Mouse (Mus musculus) midbrain, embryonic 16.5 days (tissue): ENCODE measurements at regions not wholly inside any gene's neighbourhood (a gene's known extent, or its start where the extent isn't known, plus 50 kb on each side); places are given as distances from the start of the nearest gene placed in this dataset.

ENCODE experiments used
- ATAC-seq: fragments of 200-750 bp; cut with Nextera tagmentation; 2 replicates; pipeline ENCODE4 v1.8.0; 2017; ENCODE audit warnings: moderate TSS enrichment
- H3K27ac ChIP-seq: fragments of 300-500 bp; sonication (generic); 2 replicates; pipeline ENCODE4 v1.5.1; 2014; ENCODE audit warnings: mild to moderate bottlenecking, low read length, mixed read lengths
- H3K27me3 ChIP-seq: fragments of 300-500 bp; sonication (generic); 2 replicates; pipeline ENCODE4 v1.6.1; 2014; ENCODE audit warnings: low read depth, low read length, mixed read lengths; ENCODE audit not compliant: control insufficient read depth, insufficient read depth
- H3K36me3 ChIP-seq: fragments of 300-500 bp; sonication (generic); 2 replicates; pipeline ENCODE4 v1.6.1; 2014; ENCODE audit warnings: mild to moderate bottlenecking, low read length, moderate library complexity, mixed read lengths; ENCODE audit not compliant: control insufficient read depth, insufficient read depth
- H3K4me1 ChIP-seq: fragments of 300-500 bp; sonication (generic); 2 replicates; pipeline ENCODE4 v1.6.1; 2014; ENCODE audit warnings: mild to moderate bottlenecking, low read length, mixed read lengths; ENCODE audit not compliant: control insufficient read depth, insufficient read depth
- H3K4me2 ChIP-seq: fragments of 300-500 bp; sonication (generic); 2 replicates; pipeline ENCODE4 v1.6.1; 2014; ENCODE audit warnings: mild to moderate bottlenecking, low read length, mixed read lengths
- H3K4me3 ChIP-seq: fragments of 300-500 bp; sonication (generic); 2 replicates; pipeline ENCODE4 v1.5.1; 2014; ENCODE audit warnings: low read depth, mild to moderate bottlenecking, low read length, moderate library complexity, mixed read lengths
- H3K9ac ChIP-seq: fragments of 300-500 bp; sonication (generic); 2 replicates; pipeline ENCODE4 v1.6.1; 2014; ENCODE audit warnings: low read depth, low read length, mixed read lengths
- H3K9me3 ChIP-seq: fragments of 300-500 bp; sonication (generic); replicated peaks from 2 replicates; pipeline ENCODE4 v1.6.1; 2014; ENCODE audit warnings: mild to moderate bottlenecking, low read length, mixed read lengths; ENCODE audit not compliant: control insufficient read depth, poor library complexity, severe bottlenecking
- WGBS: fragments of 180-500 bp; shearing (Covaris S2); extraction: QIAGEN DNeasy Blood & Tissue Kit; methylation state at CpG from one replicate; pipeline ENCODE4 v1.1.7; 2014; 5-methylcytosine and 5-hydroxymethylcytosine counted together
- microRNA counts: library from miRNA; unstranded; fragments of <30 nt; microRNA quantifications from one replicate; lab custom pipeline; 2016
- microRNA-seq: library from miRNA; unstranded; fragments of <30 nt; microRNA quantifications from one replicate; pipeline ENCODE4, GENCODE M21; 2017

DNA sequence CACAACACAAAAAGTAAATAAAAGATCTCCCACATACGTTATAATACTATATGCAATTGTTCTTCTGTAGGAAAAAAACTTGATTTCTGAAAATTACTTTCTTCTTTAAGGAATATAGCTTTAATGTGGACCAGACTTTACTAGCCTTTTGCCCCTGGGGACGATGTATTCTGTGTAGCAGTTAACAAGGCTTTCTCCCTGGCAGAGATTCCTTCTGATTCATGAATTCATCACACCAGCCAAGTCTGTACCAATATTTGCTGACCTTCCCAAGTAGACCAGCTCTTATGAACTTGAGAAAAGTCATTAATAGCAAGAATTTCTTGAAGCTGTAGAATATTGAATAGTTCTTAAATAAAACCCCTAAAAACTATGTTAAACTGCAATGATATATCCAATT lies 68.7 kb upstream of the 4933415F23Rik start:
- ATAC-seq: no peak
- no peaks in the 10 kb centered on the region for H3K36me3 ChIP-seq

GRCm38 (mm10) chr1:23168504-23168903 lies 66.5 kb upstream of the 4933415F23Rik start:
- Histone ChIP-seq H3K4me1 (no peaks in the 10 kb centered on the region), H3K9ac (no peak overlapping the region), H3K27ac (no peak overlapping the region), H3K9me3 (no peaks in the 10 kb centered on the region), H3K27me3 (no peaks in the 10 kb centered on the region), H3K36me3 (no peaks in the 10 kb centered on the region), H3K4me3 (no peak overlapping the region), H3K4me2 (no peak overlapping the region)
- no peak for ATAC-seq
- 93% methylated on average over 4 of the region's 4 CpGs for WGBS

More for the DNA sequence above, 68.7 kb upstream of the 4933415F23Rik start:
- no peaks in the 10 kb centered on the region for H3K9me3 ChIP-seq
- no peak overlapping the region for H3K27ac ChIP-seq
- H3K4me1 ChIP-seq: no peaks in the 10 kb centered on the region
- 87% methylated on average over 2 of the region's 2 CpGs for WGBS
- H3K4me2 ChIP-seq: no peak overlapping the region
- no peak overlapping the region for H3K9ac ChIP-seq
- H3K4me3 ChIP-seq: no peak overlapping the region
- H3K27me3 ChIP-seq: no peaks in the 10 kb centered on the region

- Histone ChIP-seq H3K4me3 (no peak overlapping the region), H3K4me2 (no peak overlapping the region), H3K36me3 (no peaks in the 10 kb centered on the region), H3K27me3 (no peaks in the 10 kb centered on the region), H3K4me1 (no peaks in the 10 kb centered on the region), H3K9me3 (no peaks in the 10 kb centered on the region), H3K27ac (no peak overlapping the region), H3K9ac (no peak overlapping the region)
- no peak for ATAC-seq
- WGBS: 81% methylated on average over 5 of the region's 5 CpGs
Observed at GRCm38 (mm10) chr1:23163371-23163935, 61.4 kb upstream of the 4933415F23Rik start.

DNA sequence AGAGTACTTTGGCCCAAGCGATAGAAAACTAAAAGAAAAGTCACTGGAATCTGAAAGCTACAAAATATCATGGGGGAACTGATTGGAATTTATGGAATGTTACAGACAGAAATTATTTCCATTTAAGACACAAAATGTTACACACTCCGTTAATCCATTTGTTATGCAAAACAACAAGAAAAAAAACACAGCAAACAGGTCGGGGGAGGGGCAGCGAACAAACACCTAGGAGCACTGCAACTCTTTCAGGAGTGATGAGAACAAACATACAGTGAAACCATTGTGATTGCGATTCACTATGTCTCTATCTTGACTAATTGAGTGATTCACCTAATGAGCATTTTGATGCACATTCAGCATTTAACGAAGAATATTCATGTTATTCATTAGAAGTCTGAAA lies 60.7 kb upstream of the 4933415F23Rik start:
- Histone ChIP-seq H3K9me3 (no peaks in the 10 kb centered on the region), H3K36me3 (no peaks in the 10 kb centered on the region), H3K4me2 (no peak overlapping the region), H3K9ac (no peak overlapping the region), H3K4me1 (no peaks in the 10 kb centered on the region), H3K4me3 (no peak overlapping the region), H3K27me3 (no peaks in the 10 kb centered on the region), H3K27ac (no peak overlapping the region)
- WGBS: 83% methylated on average over 6 of the region's 6 CpGs
- ATAC-seq: no peak

MicroRNAs encoded in the stretch of these regions (microRNA counts, 519-probe panel; counts per million panel counts)
- microRNA mmu-miR-30a (lab: Ali Mortazavi, UCI) (2,940 counts per million, percentile 86 among the panel's probes with 10 or more counts), microRNA mmu-miR-30c (lab: Ali Mortazavi, UCI) (3,546 counts per million, percentile 95 among the panel's probes with 10 or more counts)

Small RNA genes in the stretch of these regions (microRNA-seq; reads per million reads assigned to microRNA genes)
- 11,739 reads per million, percentile 97 among the genes with 10 or more reads in this experiment for gene Mir30a
- 46.7 reads per million, percentile 45 among the genes with 10 or more reads in this experiment for gene Mir30c-2
